Mouse (Mus musculus): ENCODE measurements at regions not wholly inside any gene's neighbourhood (a gene's known extent, or its start where the extent isn't known, plus 50 kb on each side); places are given as distances from the start of the nearest gene placed in this dataset.

- no peak for TF ChIP-seq ZNF384 (IDR thresholded peaks at IDR 0.05; ENCODE audit: low read depth, low read length)
- TF ChIP-seq MAFK (IDR thresholded peaks at IDR 0.05; ENCODE audit: insufficient read depth, low read depth, low read length): no peak
- no peak for TF ChIP-seq HCFC1 (IDR thresholded peaks at IDR 0.05; ENCODE audit: borderline replicate concordance, insufficient read depth, low read length)
Measured at GRCm38 (mm10) chr19:35863049-35863448, 194.3 kb downstream of the Htr7 start.

Measured in ES-E14 (cell line).